Mouse (Mus musculus) brain, embryonic 14.5 days (tissue): ENCODE measurements around the gene Srr. TPM values are rescaled to one million over a fixed set of nuclear protein-coding genes. Genes with fewer than 3 reads are reported as not detected.

Source experiments
- DNase-seq: peaks from one replicate; pipeline ENCODE4 v3.0.0-alpha.2; 2011; ENCODE audit warnings: low read depth
- CTCF ChIP-seq: fragments of 200-500 bp; IDR thresholded peaks from 2 replicates; pipeline ENCODE4 v1.5.1; 2012; ENCODE audit warnings: inconsistent platforms, mild to moderate bottlenecking, moderate library complexity, borderline replicate concordance; ENCODE audit not compliant: insufficient read depth, insufficient read length; ENCODE audit errors: extremely low read depth
- POLR2A ChIP-seq: fragments of 200-500 bp; IDR thresholded peaks from 2 replicates; pipeline ENCODE4 v1.6.1; 2012; ENCODE audit warnings: mild to moderate bottlenecking, inconsistent platforms, borderline replicate concordance; ENCODE audit not compliant: poor library complexity, insufficient read depth, insufficient read length, severe bottlenecking; ENCODE audit errors: extremely low read depth
- polyA plus RNA-seq: library from polyadenylated mRNA; depleted of rRNA; stranded (reverse); fragments of >200 nt; gene quantifications from 2 replicates; pipeline ENCODE4 v1.2.3, GENCODE M21; 2012; rRNA removed

Gene Srr
- polyA plus RNA-seq, 1 experiment = 33.0 TPM

GRCm38 (mm10) chr11:74868046-74868760 lies 57.5 kb downstream of the Srr start:
- TF ChIP-seq CTCF (no peak), POLR2A (no peak)
- no peak for DNase-seq

GRCm38 (mm10) chr11:74867181-74867580 lies 58.6 kb downstream of the Srr start:
- TF ChIP-seq CTCF (no peak), POLR2A (no peak)
- DNase-seq = no peak

- TF ChIP-seq CTCF = no peak
- no peak for TF ChIP-seq POLR2A
- DNase-seq = peak; percentile 56
Observed at GRCm38 (mm10) chr11:74866640-74867039, 59.1 kb downstream of the Srr start.

GRCm38 (mm10) chr11:74865252-74865651 lies 60.5 kb downstream of the Srr start:
- no peak for DNase-seq
- TF ChIP-seq CTCF (no peak), POLR2A (no peak)

GRCm38 (mm10) chr11:74864421-74864820 lies 61.3 kb downstream of the Srr start:
- DNase-seq = no peak

GRCm38 (mm10) chr11:74863471-74863870 lies 62.3 kb downstream of the Srr start:
- TF ChIP-seq POLR2A = no peak
- TF ChIP-seq CTCF = peak; percentile 66
- peak; percentile 40 for DNase-seq

More at GRCm38 (mm10) chr11:74864421-74864820, 61.3 kb downstream of the Srr start:
- no peak for TF ChIP-seq CTCF
- TF ChIP-seq POLR2A = no peak

- DNase-seq = no peak
- no peak for TF ChIP-seq CTCF
- no peak for TF ChIP-seq POLR2A
Observed at GRCm38 (mm10) chr11:74862129-74862528, 63.6 kb downstream of the Srr start.

GRCm38 (mm10) chr11:74857756-74858155 lies 68.0 kb downstream of the Srr start:
- TF ChIP-seq POLR2A = no peak
- no peak for DNase-seq

Other genes with a start within 250 kb of the Srr start
- gene Pafah1b1, start 201.3 kb downstream of the Srr start, polyA plus RNA-seq = 103 and 130 TPM in 2 replicates
- gene Mettl16, start 155.1 kb downstream of the Srr start, polyA plus RNA-seq = 13.5 and 18.5 TPM in 2 replicates
- gene Mnt, start 95.0 kb downstream of the Srr start, polyA plus RNA-seq = 21.5 and 33.4 TPM in 2 replicates
- 52.4 and 63.2 TPM in 2 replicates for gene Sgsm2, start 28.9 kb downstream of the Srr start, polyA plus RNA-seq
- 20.5 and 25.0 TPM in 2 replicates for gene Tsr1, start 27.9 kb downstream of the Srr start, polyA plus RNA-seq
- gene Smg6, start 125 bp downstream of the Srr start, polyA plus RNA-seq = 35.0 and 39.3 TPM in 2 replicates
- 8.3 and 11.7 TPM in 2 replicates for gene Hic1, start 243.6 kb upstream of the Srr start, polyA plus RNA-seq